Mouse (Mus musculus) natural killer cell, adult 2 months (primary cell): ENCODE measurements around the gene Elp5.
"Not testable (repeated sequence)": the region's sequence is repeated elsewhere in the genome, so short reads cannot be mapped to it uniquely, and the experiment has no call there.

Experiments
- DNase-seq, 2 experiments: peaks; one replicate each; pipeline ENCODE4 v3.0.0; 2022; ENCODE audit warnings: low spot score in 2 of 2

The Elp5 gene

GRCm38 (mm10) chr11:69982225-69982624 is at the start of gene Elp5:
Elp5 (minus strand) TSS chr11:69982517.
- DNase-seq = no peak

- no peak for DNase-seq
Measured at GRCm38 (mm10) chr11:70031321-70031670, 49.0 kb upstream of the Elp5 start.

GRCm38 (mm10) chr11:70030651-70031320 is 48.5 kb upstream of the Elp5 start:
- no peak for DNase-seq

GRCm38 (mm10) chr11:70029829-70030550 is 47.7 kb upstream of the Elp5 start:
- DNase-seq = no peak

GRCm38 (mm10) chr11:70029130-70029801 is 46.9 kb upstream of the Elp5 start:
- DNase-seq = peak; percentile 90 to 93

- no peak for DNase-seq
Measured at GRCm38 (mm10) chr11:70028401-70029129, 46.2 kb upstream of the Elp5 start.

GRCm38 (mm10) chr11:70027397-70027796 is 45.1 kb upstream of the Elp5 start:
- DNase-seq = no peak

- DNase-seq = no peak
Measured at GRCm38 (mm10) chr11:70026689-70027088, 44.4 kb upstream of the Elp5 start.

GRCm38 (mm10) chr11:70024151-70024514 is 41.8 kb upstream of the Elp5 start:
- DNase-seq = no peak

- no peak for DNase-seq
Measured at GRCm38 (mm10) chr11:70023481-70024150, 41.3 kb upstream of the Elp5 start.

- peak; percentile 97 for DNase-seq
Measured at GRCm38 (mm10) chr11:70021264-70022132, 39.2 kb upstream of the Elp5 start.

- peak; percentile 70 to 73 for DNase-seq
Measured at GRCm38 (mm10) chr11:70020731-70021263, 38.5 kb upstream of the Elp5 start.

GRCm38 (mm10) chr11:70020022-70020631 is 37.8 kb upstream of the Elp5 start:
- no peak for DNase-seq

- DNase-seq = no peak
Measured at GRCm38 (mm10) chr11:70019495-70020021, 37.2 kb upstream of the Elp5 start.

GRCm38 (mm10) chr11:70018131-70018990 is 36.0 kb upstream of the Elp5 start:
- DNase-seq = no peak

- DNase-seq = no peak
Measured at GRCm38 (mm10) chr11:70017199-70017767, 35.0 kb upstream of the Elp5 start.

- no peak for DNase-seq
Measured at GRCm38 (mm10) chr11:70016669-70017068, 34.4 kb upstream of the Elp5 start, which contains the start of gene Dlg4. Dlg4 (plus strand) TSS chr11:70016942.

- not testable (repeated sequence) for DNase-seq
Measured at GRCm38 (mm10) chr11:70016177-70016576, 33.9 kb upstream of the Elp5 start.
